Mouse (Mus musculus): ENCODE data around the gene Ap1m1. TPM values are rescaled to one million over a fixed set of nuclear protein-coding genes. Genes with fewer than 3 reads are reported as not detected.
A peak's percentile ranks its signal among the peaks of the same experiment; 100 is the strongest.

Ap1m1 gene
- polyA plus RNA-seq, 1 experiment from 2014 or later = 112 TPM

DNA sequence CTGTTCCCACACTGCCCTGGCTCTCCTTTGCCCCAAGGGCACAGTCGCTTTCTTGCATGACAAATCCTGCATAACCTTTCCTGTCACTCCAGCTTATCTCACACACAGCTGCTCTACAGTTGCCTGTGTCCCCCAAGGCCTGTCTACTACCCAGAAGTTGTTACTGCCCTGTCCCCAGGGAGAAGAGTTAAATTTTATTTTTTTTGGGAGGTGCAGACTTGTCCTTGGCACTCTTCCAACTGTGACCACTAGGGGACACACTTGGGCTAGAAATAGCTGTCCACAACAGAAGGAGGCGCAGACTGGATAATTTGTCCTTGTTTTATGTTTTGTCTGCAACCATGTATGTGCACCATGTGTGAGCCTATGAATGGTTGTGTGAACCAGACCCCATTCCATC is 21.2 kb downstream of the Ap1m1 start:
- 20% methylated on average over 2 of the region's 2 CpGs for WGBS
- Histone ChIP-seq H3K4me3 (ENCODE audit: low read depth, low read length) (no peak overlapping the region), H3K9ac (replicated peaks; ENCODE audit: low read length) (no peak overlapping the region), H3K36me3 (replicated peaks; ENCODE audit: control insufficient read depth, insufficient read depth, low read depth, low read length) (no peaks in the 10 kb centered on the region), H3K4me2 (ENCODE audit: low read depth, low read length) (no peak overlapping the region), H3K4me1 (ENCODE audit: control insufficient read depth, insufficient read depth, low read length) (no peaks in the 10 kb centered on the region), H3K9me3 (replicated peaks; ENCODE audit: control insufficient read depth, low read length) (no peaks in the 10 kb centered on the region), H3K27ac (replicated peaks; ENCODE audit: low read depth, low read length) (no peak overlapping the region), H3K27me3 (ENCODE audit: control insufficient read depth, insufficient read depth, low read length) (no peaks in the 10 kb centered on the region)
- ATAC-seq (replicated peaks; ENCODE audit: insufficient number of reproducible peaks, low FRiP score, low TSS enrichment, low read depth) = no peak; the same call in 1 of the 2 replicates
- peak; percentile 80 for DNase-seq (ENCODE audit: low spot score)

- Histone ChIP-seq H3K4me3 (ENCODE audit: low read depth, low read length) (no peak overlapping the region), H3K4me2 (ENCODE audit: low read depth, low read length) (no peak overlapping the region), H3K36me3 (replicated peaks; ENCODE audit: control insufficient read depth, insufficient read depth, low read depth, low read length) (no peaks in the 10 kb centered on the region), H3K4me1 (ENCODE audit: control insufficient read depth, insufficient read depth, low read length) (no peaks in the 10 kb centered on the region), H3K27me3 (ENCODE audit: control insufficient read depth, insufficient read depth, low read length) (no peaks in the 10 kb centered on the region), H3K27ac (replicated peaks; ENCODE audit: low read depth, low read length) (no peak overlapping the region), H3K9me3 (replicated peaks; ENCODE audit: control insufficient read depth, low read length) (no peaks in the 10 kb centered on the region), H3K9ac (replicated peaks; ENCODE audit: low read length) (no peak overlapping the region)
- DNase-seq (ENCODE audit: low spot score) = no peak
- no peak for ATAC-seq (replicated peaks; ENCODE audit: insufficient number of reproducible peaks, low FRiP score, low TSS enrichment, low read depth)
Measured at GRCm38 (mm10) chr8:72261431-72261830, 21.6 kb downstream of the Ap1m1 start.

DNA sequence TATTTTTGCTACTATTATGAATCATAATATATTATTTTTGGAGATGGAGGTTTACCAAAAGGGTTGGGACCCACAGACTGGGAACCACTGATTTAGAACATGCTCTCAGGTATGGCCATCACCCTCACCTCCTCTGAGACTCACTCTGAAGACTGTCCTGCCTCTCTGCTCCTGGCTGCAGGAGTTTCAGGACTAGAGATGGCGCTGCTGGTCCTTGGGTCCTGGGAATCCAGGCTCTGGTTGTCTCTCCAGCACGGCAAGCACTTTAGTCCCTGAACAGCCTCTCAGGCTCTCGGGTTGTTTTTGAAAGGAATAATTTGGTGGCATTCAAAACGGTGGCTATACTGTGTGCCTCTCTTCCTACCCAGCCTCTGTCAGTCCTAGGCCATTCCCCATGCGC is 22.1 kb downstream of the Ap1m1 start:
- H3K9ac ChIP-seq (replicated peaks; ENCODE audit: low read length) = no peak overlapping the region
- H3K9me3 ChIP-seq (replicated peaks; ENCODE audit: control insufficient read depth, low read length) = no peaks in the 10 kb centered on the region
- H3K4me3 ChIP-seq (ENCODE audit: low read depth, low read length) = no peak overlapping the region
- no peaks in the 10 kb centered on the region for H3K36me3 ChIP-seq (replicated peaks; ENCODE audit: control insufficient read depth, insufficient read depth, low read depth, low read length)
- WGBS = 55% methylated on average over 5 of the region's 5 CpGs
- ATAC-seq (replicated peaks; ENCODE audit: insufficient number of reproducible peaks, low FRiP score, low TSS enrichment, low read depth) (no peak), DNase-seq (ENCODE audit: low spot score) (no peak)
- no peaks in the 10 kb centered on the region for H3K4me1 ChIP-seq (ENCODE audit: control insufficient read depth, insufficient read depth, low read length)
- H3K27me3 ChIP-seq (ENCODE audit: control insufficient read depth, insufficient read depth, low read length) = no peaks in the 10 kb centered on the region
- H3K27ac ChIP-seq (replicated peaks; ENCODE audit: low read depth, low read length) = no peak overlapping the region
- H3K4me2 ChIP-seq (ENCODE audit: low read depth, low read length) = no peak overlapping the region

DNA sequence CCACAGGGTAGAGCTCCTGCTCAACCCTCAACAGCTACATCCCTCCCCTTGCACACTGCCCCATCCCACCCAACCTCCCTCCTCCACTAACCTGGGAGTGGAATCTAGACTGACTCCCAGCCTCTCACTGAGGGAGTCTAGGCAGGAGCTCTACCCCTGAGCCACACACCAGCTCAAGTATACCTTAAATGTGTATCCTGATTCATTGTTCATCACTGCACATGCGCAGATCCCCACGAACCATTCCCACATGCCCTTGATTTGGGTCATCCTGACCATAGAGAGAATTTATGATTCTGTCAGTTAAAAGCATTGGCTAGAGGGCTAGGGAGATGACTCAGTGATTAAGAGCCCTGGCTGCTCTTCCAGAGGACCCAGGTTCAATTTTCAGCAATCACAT is 22.9 kb downstream of the Ap1m1 start:
- DNase-seq (ENCODE audit: low spot score) = no peak
- Histone ChIP-seq H3K4me3 (ENCODE audit: low read depth, low read length) (no peak overlapping the region), H3K27ac (replicated peaks; ENCODE audit: low read depth, low read length) (no peak overlapping the region), H3K36me3 (replicated peaks; ENCODE audit: control insufficient read depth, insufficient read depth, low read depth, low read length) (no peaks in the 10 kb centered on the region), H3K27me3 (ENCODE audit: control insufficient read depth, insufficient read depth, low read length) (no peaks in the 10 kb centered on the region), H3K4me2 (ENCODE audit: low read depth, low read length) (no peak overlapping the region), H3K4me1 (ENCODE audit: control insufficient read depth, insufficient read depth, low read length) (no peaks in the 10 kb centered on the region), H3K9ac (replicated peaks; ENCODE audit: low read length) (no peak overlapping the region), H3K9me3 (replicated peaks; ENCODE audit: control insufficient read depth, low read length) (no peaks in the 10 kb centered on the region)
- WGBS = 89% methylated on average over 2 of the region's 2 CpGs
- no peak for ATAC-seq (replicated peaks; ENCODE audit: insufficient number of reproducible peaks, low FRiP score, low TSS enrichment, low read depth)

DNA sequence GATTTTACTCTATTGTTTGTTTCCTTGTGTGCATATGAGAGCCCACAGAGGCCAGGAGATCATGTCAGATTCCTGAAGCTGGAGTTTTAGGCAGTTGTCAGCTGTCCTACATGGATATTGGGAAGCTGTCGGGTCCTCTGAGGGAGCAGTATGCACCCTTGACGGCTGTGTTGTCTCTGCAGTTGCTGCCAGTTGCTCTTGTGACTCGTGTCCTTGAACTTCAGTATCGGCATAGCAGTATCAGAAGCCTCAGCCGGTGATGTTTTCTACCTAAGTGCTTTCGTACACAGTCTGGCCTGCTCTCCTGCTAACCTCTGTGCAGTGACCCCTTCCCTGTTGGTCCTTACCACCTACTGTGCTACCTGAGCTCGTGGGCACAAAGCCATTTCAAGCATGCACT is 23.6 kb downstream of the Ap1m1 start:
- 70% methylated on average over 7 of the region's 7 CpGs for WGBS
- H3K36me3 ChIP-seq (replicated peaks; ENCODE audit: control insufficient read depth, insufficient read depth, low read depth, low read length) = no peaks in the 10 kb centered on the region
- DNase-seq (ENCODE audit: low spot score) = no peak

DNA sequence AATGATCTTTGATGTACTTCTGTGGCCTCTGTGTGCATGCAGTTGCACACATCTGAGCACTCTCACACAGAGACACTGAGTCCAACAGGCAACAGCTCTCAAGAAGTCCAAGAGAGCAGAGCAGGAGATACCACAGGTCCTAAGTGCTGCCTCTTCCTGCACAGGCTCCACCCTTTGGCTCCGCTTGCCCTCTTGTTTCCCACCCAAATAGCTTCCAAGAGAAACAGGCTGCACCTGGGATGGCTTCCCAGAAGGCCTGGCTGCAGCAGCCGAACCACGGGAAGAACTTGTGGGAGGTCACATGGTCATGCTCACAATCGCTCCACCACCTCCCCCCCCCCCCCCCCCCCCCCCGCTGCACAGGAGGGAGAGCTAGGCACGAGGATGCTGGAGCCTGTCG is 25.5 kb downstream of the Ap1m1 start:
- H3K4me2 ChIP-seq (ENCODE audit: low read depth, low read length) = no peak overlapping the region
- DNase-seq (ENCODE audit: low spot score) = no peak
- H3K36me3 ChIP-seq (replicated peaks; ENCODE audit: control insufficient read depth, insufficient read depth, low read depth, low read length) = no peaks in the 10 kb centered on the region
- H3K9ac ChIP-seq (replicated peaks; ENCODE audit: low read length) = no peak overlapping the region
- WGBS = 73% methylated on average over 6 of the region's 7 CpGs
- H3K27me3 ChIP-seq (ENCODE audit: control insufficient read depth, insufficient read depth, low read length) = no peaks in the 10 kb centered on the region
- H3K27ac ChIP-seq (replicated peaks; ENCODE audit: low read depth, low read length) = no peak overlapping the region
- H3K9me3 ChIP-seq (replicated peaks; ENCODE audit: control insufficient read depth, low read length) = no peaks in the 10 kb centered on the region
- H3K4me1 ChIP-seq (ENCODE audit: control insufficient read depth, insufficient read depth, low read length) = no peaks in the 10 kb centered on the region
- no peak overlapping the region for H3K4me3 ChIP-seq (ENCODE audit: low read depth, low read length)
- ATAC-seq (replicated peaks; ENCODE audit: insufficient number of reproducible peaks, low FRiP score, low TSS enrichment, low read depth) = no peak

More for the DNA sequence above, 23.6 kb downstream of the Ap1m1 start:
- no peak overlapping the region for H3K4me2 ChIP-seq (ENCODE audit: low read depth, low read length)
- no peaks in the 10 kb centered on the region for H3K27me3 ChIP-seq (ENCODE audit: control insufficient read depth, insufficient read depth, low read length)
- no peaks in the 10 kb centered on the region for H3K4me1 ChIP-seq (ENCODE audit: control insufficient read depth, insufficient read depth, low read length)
- H3K9ac ChIP-seq (replicated peaks; ENCODE audit: low read length) = no peak overlapping the region
- H3K9me3 ChIP-seq (replicated peaks; ENCODE audit: control insufficient read depth, low read length) = no peaks in the 10 kb centered on the region
- no peak overlapping the region for H3K4me3 ChIP-seq (ENCODE audit: low read depth, low read length)
- H3K27ac ChIP-seq (replicated peaks; ENCODE audit: low read depth, low read length) = no peak overlapping the region
- ATAC-seq (replicated peaks; ENCODE audit: insufficient number of reproducible peaks, low FRiP score, low TSS enrichment, low read depth) = no peak

DNA sequence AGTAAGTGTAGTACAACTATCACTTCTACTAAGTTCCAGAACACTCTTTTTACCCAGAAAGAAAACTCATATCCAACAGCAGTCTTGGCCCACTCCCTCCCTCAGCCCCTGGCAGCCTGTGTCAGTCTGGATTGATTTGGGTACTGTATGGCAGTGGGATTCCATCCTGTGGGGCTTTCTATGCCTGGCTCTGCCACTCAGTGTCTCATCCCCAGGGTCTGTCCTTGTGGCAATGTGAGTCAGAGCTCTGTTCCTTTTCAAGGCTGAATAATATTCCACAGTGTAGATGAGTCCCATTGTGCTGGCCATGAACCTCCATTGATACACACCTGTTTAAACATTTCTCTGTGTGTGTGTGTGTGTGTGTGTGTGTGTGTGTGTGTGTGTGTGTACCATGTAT is 26.9 kb downstream of the Ap1m1 start:
- Histone ChIP-seq H3K4me2 (ENCODE audit: low read depth, low read length) (no peak overlapping the region), H3K27ac (replicated peaks; ENCODE audit: low read depth, low read length) (no peak overlapping the region), H3K27me3 (ENCODE audit: control insufficient read depth, insufficient read depth, low read length) (no peaks in the 10 kb centered on the region), H3K9me3 (replicated peaks; ENCODE audit: control insufficient read depth, low read length) (no peaks in the 10 kb centered on the region), H3K4me1 (ENCODE audit: control insufficient read depth, insufficient read depth, low read length) (no peaks in the 10 kb centered on the region), H3K9ac (replicated peaks; ENCODE audit: low read length) (no peak overlapping the region), H3K36me3 (replicated peaks; ENCODE audit: control insufficient read depth, insufficient read depth, low read depth, low read length) (no peaks in the 10 kb centered on the region), H3K4me3 (ENCODE audit: low read depth, low read length) (no peak overlapping the region)
- DNase-seq (ENCODE audit: low spot score) (no peak), ATAC-seq (replicated peaks; ENCODE audit: insufficient number of reproducible peaks, low FRiP score, low TSS enrichment, low read depth) (no peak)

- Histone ChIP-seq H3K9me3 (replicated peaks; ENCODE audit: control insufficient read depth, low read length) (no peaks in the 10 kb centered on the region), H3K4me2 (ENCODE audit: low read depth, low read length) (no peak overlapping the region), H3K4me3 (ENCODE audit: low read depth, low read length) (no peak overlapping the region), H3K36me3 (replicated peaks; ENCODE audit: control insufficient read depth, insufficient read depth, low read depth, low read length) (no peaks in the 10 kb centered on the region), H3K27ac (replicated peaks; ENCODE audit: low read depth, low read length) (no peak overlapping the region), H3K27me3 (ENCODE audit: control insufficient read depth, insufficient read depth, low read length) (no peaks in the 10 kb centered on the region), H3K4me1 (ENCODE audit: control insufficient read depth, insufficient read depth, low read length) (no peaks in the 10 kb centered on the region), H3K9ac (replicated peaks; ENCODE audit: low read length) (no peak overlapping the region)
- 97% methylated on average over 8 of the region's 8 CpGs for WGBS
- no peak for DNase-seq (ENCODE audit: low spot score)
- ATAC-seq (replicated peaks; ENCODE audit: insufficient number of reproducible peaks, low FRiP score, low TSS enrichment, low read depth) = no peak
Measured at GRCm38 (mm10) chr8:72267106-72267505, 27.3 kb downstream of the Ap1m1 start.

GRCm38 (mm10) chr8:72268356-72268755 is 28.5 kb downstream of the Ap1m1 start:
- ATAC-seq (replicated peaks; ENCODE audit: insufficient number of reproducible peaks, low FRiP score, low TSS enrichment, low read depth) (no peak), DNase-seq (ENCODE audit: low spot score) (no peak)
- WGBS = 81% methylated on average over 15 of the region's 15 CpGs
- H3K27ac ChIP-seq (replicated peaks; ENCODE audit: low read depth, low read length) = no peak overlapping the region
- no peak overlapping the region for H3K4me3 ChIP-seq (ENCODE audit: low read depth, low read length)
- H3K9ac ChIP-seq (replicated peaks; ENCODE audit: low read length) = no peak overlapping the region
- H3K9me3 ChIP-seq (replicated peaks; ENCODE audit: control insufficient read depth, low read length) = no peaks in the 10 kb centered on the region
- H3K27me3 ChIP-seq (ENCODE audit: control insufficient read depth, insufficient read depth, low read length) = no peaks in the 10 kb centered on the region
- no peaks in the 10 kb centered on the region for H3K36me3 ChIP-seq (replicated peaks; ENCODE audit: control insufficient read depth, insufficient read depth, low read depth, low read length)
- H3K4me2 ChIP-seq (ENCODE audit: low read depth, low read length) = no peak overlapping the region
- no peaks in the 10 kb centered on the region for H3K4me1 ChIP-seq (ENCODE audit: control insufficient read depth, insufficient read depth, low read length)

Data from embryonic facial prominence, embryonic 11.5 days (tissue).